Mouse (Mus musculus) liver, embryonic 11.5 days (tissue): Measurements from ENCODE around the gene Mrpl32. TPM values are rescaled to one million over a fixed set of nuclear protein-coding genes. Genes with fewer than 3 reads are reported as not detected.

Source experiments
- ATAC-seq: fragments of 200-750 bp; cut with Nextera tagmentation; replicated peaks from 2 replicates; pipeline ENCODE4 v1.8.0; 2017; ENCODE audit warnings: moderate number of reproducible peaks, mild to moderate bottlenecking, moderate TSS enrichment, moderate library complexity; ENCODE audit not compliant: low FRiP score
- DNase-seq: peaks from one replicate; pipeline ENCODE4 v3.0.0-alpha.2; 2017; ENCODE audit warnings: low spot score
- H3K27ac ChIP-seq: fragments of 300-500 bp; sonication (generic); 2 replicates; pipeline ENCODE4 v1.5.1; 2014; ENCODE audit warnings: mild to moderate bottlenecking, low read depth, low read length, control low read depth
- H3K27me3 ChIP-seq: fragments of 300-500 bp; sonication (generic); replicated peaks from 2 replicates; pipeline ENCODE4 v1.6.1; 2014; ENCODE audit warnings: low read length, mixed read lengths; ENCODE audit not compliant: control insufficient read depth, insufficient read depth
- H3K36me3 ChIP-seq: fragments of 300-500 bp; sonication (generic); 2 replicates; pipeline ENCODE4 v1.6.1; 2014; ENCODE audit warnings: mild to moderate bottlenecking, low read length, moderate library complexity, mixed read lengths; ENCODE audit not compliant: control insufficient read depth, insufficient read depth
- H3K4me1 ChIP-seq: fragments of 300-500 bp; sonication (generic); replicated peaks from 2 replicates; pipeline ENCODE4 v1.6.1; 2014; ENCODE audit warnings: low read length, mixed read lengths; ENCODE audit not compliant: control insufficient read depth, insufficient read depth
- H3K4me2 ChIP-seq: fragments of 300-500 bp; sonication (generic); 2 replicates; pipeline ENCODE4 v1.6.1; 2014; ENCODE audit warnings: mild to moderate bottlenecking, control low read depth, moderate library complexity
- H3K4me3 ChIP-seq: fragments of 300-500 bp; sonication (generic); 2 replicates; pipeline ENCODE4 v1.5.1; 2014; ENCODE audit warnings: low read depth, low read length, control low read depth
- H3K9ac ChIP-seq: fragments of 300-500 bp; sonication (generic); 2 replicates; pipeline ENCODE4 v1.6.1; 2014; ENCODE audit warnings: low read depth, low read length, control low read depth
- H3K9me3 ChIP-seq: fragments of 300-500 bp; sonication (generic); 2 replicates; pipeline ENCODE4 v1.6.1; 2016; ENCODE audit warnings: low read length, inconsistent platforms, mixed read lengths; ENCODE audit not compliant: control insufficient read depth
- WGBS: fragments of 180-500 bp; shearing (Covaris S2); extraction: QIAGEN DNeasy Blood & Tissue Kit; methylation state at CpG from one replicate; pipeline ENCODE4 v1.1.7; 2014; 5-methylcytosine and 5-hydroxymethylcytosine counted together
- polyA plus RNA-seq: library from polyadenylated mRNA; unstranded; fragments of >200 nt; fragmentation: Nextera tagmentation; extraction: Ambion mirVana; gene quantifications from 2 replicates; pipeline ENCODE4 v1.2.1, GENCODE M21; 2014

Mrpl32 gene
- polyA plus RNA-seq, 1 experiment from 2014 or later = 141 TPM

DNA sequence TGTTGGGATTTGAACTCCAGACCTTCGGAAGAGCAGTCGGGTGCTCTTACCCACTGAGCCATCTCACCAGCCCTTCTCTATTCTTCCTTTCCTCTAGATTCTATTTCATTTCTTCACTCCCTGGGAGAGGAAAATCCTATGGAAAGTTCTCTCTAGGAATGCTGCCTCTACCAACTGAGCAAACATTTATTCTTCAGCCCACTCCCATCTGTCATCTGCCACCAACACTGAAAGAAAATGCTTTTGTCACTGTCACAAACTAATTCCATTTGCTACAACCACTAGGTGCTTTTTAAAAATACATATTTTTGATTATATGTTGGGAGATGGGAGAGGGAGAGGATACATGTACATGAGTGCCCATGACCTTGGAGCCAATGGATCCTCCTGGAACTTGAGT lies 10.2 kb downstream of the Mrpl32 start:
- Histone ChIP-seq H3K27ac (no peak overlapping the region), H3K4me2 (no peak overlapping the region), H3K4me1 (no peaks in the 10 kb centered on the region), H3K9ac (no peak overlapping the region), H3K4me3 (no peak overlapping the region), H3K36me3 (no peaks in the 10 kb centered on the region), H3K27me3 (no peaks in the 10 kb centered on the region), H3K9me3 (no peaks in the 10 kb centered on the region)
- 79% methylated on average over 2 of the region's 2 CpGs for WGBS
- ATAC-seq (no peak), DNase-seq (no peak)

DNA sequence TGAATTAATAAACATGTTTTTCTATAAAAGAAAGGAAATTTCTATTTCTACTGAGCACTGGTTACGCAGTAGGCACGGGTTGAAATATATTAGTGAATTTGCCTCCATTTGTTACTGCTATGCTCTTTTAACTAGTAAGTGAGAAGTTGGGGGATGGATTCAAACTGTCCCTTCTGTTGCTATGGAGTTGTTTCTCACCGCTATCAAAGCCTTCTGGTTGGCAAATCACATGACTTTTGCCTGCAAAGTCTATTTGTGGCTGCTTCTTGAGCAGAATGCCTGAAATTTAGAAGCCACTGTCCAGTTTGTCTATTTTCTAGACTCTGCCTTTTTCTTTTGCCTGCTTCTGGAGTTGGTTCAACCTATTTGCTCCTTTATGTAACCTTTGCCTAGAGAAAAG lies 32.6 kb downstream of the Mrpl32 start:
- no peak for DNase-seq
- Histone ChIP-seq H3K4me2 (no peak overlapping the region), H3K27me3 (no peaks in the 10 kb centered on the region), H3K4me3 (no peak overlapping the region), H3K4me1 (no peaks in the 10 kb centered on the region), H3K9me3 (no peaks in the 10 kb centered on the region), H3K27ac (no peak overlapping the region), H3K36me3 (no peaks in the 10 kb centered on the region), H3K9ac (no peak overlapping the region)
- WGBS = 70% methylated on average over 3 of the region's 3 CpGs
- no peak for ATAC-seq

DNA sequence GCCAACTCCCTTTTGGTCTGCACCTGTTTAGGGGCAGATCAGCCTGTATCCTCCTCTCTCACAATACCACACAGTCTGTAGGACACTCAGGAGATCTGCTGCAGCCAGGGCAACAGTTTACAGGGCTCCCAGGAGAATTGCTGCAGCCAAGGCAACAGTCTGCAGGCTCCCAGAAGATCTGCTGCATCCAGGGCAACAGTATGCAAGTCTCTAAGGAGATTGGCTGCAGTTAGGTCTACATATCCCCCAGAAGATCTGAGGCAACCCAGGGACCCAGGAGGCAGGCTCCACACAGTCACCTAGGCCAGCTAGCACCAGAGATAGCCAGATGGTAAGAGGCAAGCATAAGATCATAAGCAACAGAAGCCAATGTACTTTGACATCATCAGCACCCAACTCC lies 38.8 kb downstream of the Mrpl32 start:
- no peaks in the 10 kb centered on the region for H3K36me3 ChIP-seq
- DNase-seq = no peak

DNA sequence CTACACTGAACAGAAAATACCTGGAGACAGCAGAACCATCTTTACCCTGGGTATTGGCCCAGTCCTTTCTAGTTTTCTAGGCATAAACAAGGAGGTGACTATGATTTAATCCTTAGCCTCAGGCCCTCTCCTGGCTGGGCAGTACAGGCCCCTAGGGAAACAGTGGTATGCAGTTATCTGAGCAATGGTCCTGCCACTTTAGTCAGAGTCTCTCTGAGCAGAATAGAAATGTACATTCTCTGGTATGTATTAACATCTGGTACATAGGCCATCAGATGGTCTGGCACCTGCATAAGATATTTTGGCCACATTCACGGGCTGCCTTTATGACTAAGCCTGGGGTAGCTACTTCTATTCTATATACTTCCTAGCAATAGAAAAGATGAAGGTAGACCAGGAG lies 51.6 kb downstream of the Mrpl32 start:
- H3K4me2 ChIP-seq = no peak overlapping the region
- no peak for DNase-seq
- no peaks in the 10 kb centered on the region for H3K36me3 ChIP-seq
- no peaks in the 10 kb centered on the region for H3K27me3 ChIP-seq
- 88% methylated on average over 1 of the region's 1 CpGs for WGBS
- no peaks in the 10 kb centered on the region for H3K4me1 ChIP-seq
- ATAC-seq = no peak
- H3K9ac ChIP-seq = no peak overlapping the region
- H3K9me3 ChIP-seq = no peaks in the 10 kb centered on the region
- H3K27ac ChIP-seq = no peak overlapping the region
- no peak overlapping the region for H3K4me3 ChIP-seq

More for the DNA sequence above, 38.8 kb downstream of the Mrpl32 start:
- no peaks in the 10 kb centered on the region for H3K9me3 ChIP-seq
- no peak for ATAC-seq
- no peak overlapping the region for H3K27ac ChIP-seq
- H3K4me2 ChIP-seq = no peak overlapping the region
- no peaks in the 10 kb centered on the region for H3K4me1 ChIP-seq
- no peak overlapping the region for H3K9ac ChIP-seq
- H3K4me3 ChIP-seq = no peak overlapping the region
- no peaks in the 10 kb centered on the region for H3K27me3 ChIP-seq

Other genes starting within 250 kb of the Mrpl32 start
- gene Hecw1, start 89.9 kb downstream of the Mrpl32 start, polyA plus RNA-seq = 0.15 and 0.44 TPM in 2 replicates
- 228 and 231 TPM in 2 replicates for gene Psma2, start 75 bp upstream of the Mrpl32 start, polyA plus RNA-seq
- gene AW209491, start 17.0 kb upstream of the Mrpl32 start, polyA plus RNA-seq = 26.0 and 29.0 TPM in 2 replicates